Comparison of ENCODE assay signal across 21 mouse cellular contexts in genomic region chr1:70380096-70380495, GRCm38 (mm10).
A peak's percentile ranks its signal among the peaks of the same experiment; 100 is the strongest.
DNase-seq lines count a peak whose midpoint lies in the region; ATAC-seq lines count a peak whose summit lies in the region.
"Had no signal": no experiment of that assay in that cellular context is flagged by ENCODE, and none has a peak within 500 bp of the region (broad histone marks: within the 10 kb centered on the region; RNA-seq: fewer than 3 reads in every experiment).

No protein-coding gene starts in this region.

- ATAC-seq in forebrain, embryonic 13.5 days = peak; percentile 83
- peak; percentile 71; the same call in 1 of the 2 replicates for ATAC-seq in midbrain, embryonic 15.5 days (replicated peaks)
- ATAC-seq in midbrain, embryonic 16.5 days = no peak
- ATAC-seq: intestine, postnatal 0 days; liver, embryonic 12.5 days had no signal

- WGBS in forebrain, embryonic 13.5 days = 51% methylated on average over 7 of the region's 7 CpGs
- 94% methylated on average over 7 of the region's 7 CpGs for WGBS in forebrain, embryonic 10.5 days
- WGBS in midbrain, embryonic 15.5 days = 53% methylated on average over 7 of the region's 7 CpGs
- WGBS in midbrain, embryonic 16.5 days = 56% methylated on average over 7 of the region's 7 CpGs

- H3K4me1 ChIP-seq in forebrain, embryonic 13.5 days = peaks cover 7% of the 10 kb centered on the region; the same call in 1 of the 2 replicates
- H3K4me1 ChIP-seq in forebrain, embryonic 10.5 days = no peaks in the 10 kb centered on the region
- H3K4me1 ChIP-seq in midbrain, embryonic 15.5 days = no peaks in the 10 kb centered on the region
- H3K4me1 ChIP-seq in midbrain, embryonic 16.5 days (ENCODE audit: control insufficient read depth, insufficient read depth, low read length) = no peaks in the 10 kb centered on the region; the same call in 1 of the 2 replicates
- H3K4me1 ChIP-seq: embryonic facial prominence, embryonic 12.5 days; hindbrain, embryonic 12.5 days; liver, embryonic 12.5 days; neural tube, embryonic 12.5 days had no signal

- H3K27me3 ChIP-seq in forebrain, embryonic 13.5 days = no peaks in the 10 kb centered on the region
- H3K27me3 ChIP-seq in forebrain, embryonic 10.5 days (ENCODE audit: poor library complexity, severe bottlenecking) = no peaks in the 10 kb centered on the region
- H3K27me3 ChIP-seq in midbrain, embryonic 15.5 days (replicated peaks) = no peaks in the 10 kb centered on the region
- H3K27me3 ChIP-seq in midbrain, embryonic 16.5 days (ENCODE audit: control insufficient read depth, insufficient read depth, low read depth, low read length) = no peaks in the 10 kb centered on the region
- H3K27me3 ChIP-seq: embryonic facial prominence, embryonic 12.5 days; hindbrain, embryonic 12.5 days; liver, embryonic 12.5 days; neural tube, embryonic 12.5 days had no signal

- no peak for DNase-seq in forebrain, embryonic 10.5 days (ENCODE audit: extremely low spot score, low spot score)
- peak; percentile 1 to 6 for DNase-seq in layer of hippocampus, adult 18-20 months (ENCODE audit: low spot score in 2 of 2)
- DNase-seq in layer of hippocampus, postnatal 25 days (ENCODE audit: extremely low spot score in 1 of 2, low spot score in 1 of 2) = no peak
- DNase-seq in telencephalon, adult 2 months (ENCODE audit: low read depth, low spot score) = peak; percentile 8
- DNase-seq in thymus, postnatal 25 days = no peak
- DNase-seq: adrenal gland, adult 2 months; cerebellum, adult 11-12 months; cerebellum, postnatal 36 days; gastrocnemius, adult 2 months; heart, adult 2 months; lung, embryonic 14.5 days; thymus, adult 18-20 months had no signal

- H3K4me2 ChIP-seq in forebrain, embryonic 13.5 days = no peak overlapping the region
- H3K4me2 ChIP-seq in midbrain, embryonic 15.5 days = no peak overlapping the region
- H3K4me2 ChIP-seq in midbrain, embryonic 16.5 days (ENCODE audit: low read length) = no peak overlapping the region
- H3K4me2 ChIP-seq: embryonic facial prominence, embryonic 12.5 days; hindbrain, embryonic 12.5 days; liver, embryonic 12.5 days; lung, embryonic 14.5 days; neural tube, embryonic 12.5 days had no signal

- no peaks in the 10 kb centered on the region for H3K9me3 ChIP-seq in forebrain, embryonic 13.5 days (replicated peaks)
- H3K9me3 ChIP-seq in forebrain, embryonic 10.5 days = no peaks in the 10 kb centered on the region
- H3K9me3 ChIP-seq in midbrain, embryonic 15.5 days = no peaks in the 10 kb centered on the region
- H3K9me3 ChIP-seq in midbrain, embryonic 16.5 days (replicated peaks; ENCODE audit: control insufficient read depth, low read length, poor library complexity, severe bottlenecking) = no peaks in the 10 kb centered on the region
- H3K9me3 ChIP-seq: embryonic facial prominence, embryonic 12.5 days; hindbrain, embryonic 12.5 days; liver, embryonic 12.5 days; neural tube, embryonic 12.5 days had no signal

- H3K36me3 ChIP-seq in forebrain, embryonic 13.5 days (ENCODE audit: poor library complexity, severe bottlenecking) = no peaks in the 10 kb centered on the region
- H3K36me3 ChIP-seq in forebrain, embryonic 10.5 days (replicated peaks) = no peaks in the 10 kb centered on the region
- no peaks in the 10 kb centered on the region for H3K36me3 ChIP-seq in midbrain, embryonic 15.5 days (replicated peaks)
- no peaks in the 10 kb centered on the region for H3K36me3 ChIP-seq in midbrain, embryonic 16.5 days (ENCODE audit: control insufficient read depth, insufficient read depth, low read length)
- H3K36me3 ChIP-seq: embryonic facial prominence, embryonic 12.5 days; hindbrain, embryonic 12.5 days; liver, embryonic 12.5 days; neural tube, embryonic 12.5 days had no signal

- no peak overlapping the region for H3K9ac ChIP-seq in forebrain, embryonic 13.5 days
- H3K9ac ChIP-seq in midbrain, embryonic 15.5 days = no peak overlapping the region
- no peak overlapping the region for H3K9ac ChIP-seq in midbrain, embryonic 16.5 days (ENCODE audit: low read depth, low read length)
- H3K9ac ChIP-seq: embryonic facial prominence, embryonic 12.5 days; hindbrain, embryonic 12.5 days; liver, embryonic 12.5 days; lung, embryonic 14.5 days; neural tube, embryonic 12.5 days had no signal

- H3K4me3 ChIP-seq in forebrain, embryonic 13.5 days = no peak overlapping the region
- no peak overlapping the region for H3K4me3 ChIP-seq in forebrain, embryonic 10.5 days
- no peak overlapping the region for H3K4me3 ChIP-seq in midbrain, embryonic 15.5 days
- H3K4me3 ChIP-seq in midbrain, embryonic 16.5 days (ENCODE audit: low read depth, low read length) = no peak overlapping the region
- H3K4me3 ChIP-seq: embryonic facial prominence, embryonic 12.5 days; gastrocnemius, adult 2 months; heart, adult 2 months; hindbrain, embryonic 12.5 days; layer of hippocampus, adult 2 months; liver, embryonic 12.5 days; neural tube, embryonic 12.5 days had no signal

- no peak overlapping the region for H3K27ac ChIP-seq in forebrain, embryonic 13.5 days
- no peak overlapping the region for H3K27ac ChIP-seq in forebrain, embryonic 10.5 days
- no peak overlapping the region for H3K27ac ChIP-seq in midbrain, embryonic 15.5 days
- no peak overlapping the region for H3K27ac ChIP-seq in midbrain, embryonic 16.5 days (ENCODE audit: low read length)
- H3K27ac ChIP-seq: embryonic facial prominence, embryonic 12.5 days; gastrocnemius, adult 2 months; heart, adult 2 months; hindbrain, embryonic 12.5 days; layer of hippocampus, adult 2 months; liver, embryonic 12.5 days; neural tube, embryonic 12.5 days had no signal

Comparison
In these comparisons a context has a peak if more than half of its experiments do, and no peak if none do; other contexts are left out.
1. DNase-seq: peak in layer of hippocampus, adult 18-20 months (2 of 2) and telencephalon, adult 2 months (single experiment); none in forebrain, embryonic 10.5 days (single experiment), layer of hippocampus, postnatal 25 days (0 of 2) and thymus, postnatal 25 days (single experiment).